Mouse (Mus musculus) cortical plate, adult 2 months (tissue): ENCODE measurements around the gene Lgals3bp. TPM values are rescaled to one million over a fixed set of nuclear protein-coding genes. Genes with fewer than 3 reads are reported as not detected.

Experiments used
- H3K27ac ChIP-seq: fragments of 200-500 bp; 2 replicates; pipeline ENCODE4 v1.5.1; 2012; ENCODE audit warnings: low read length, control low read depth, inconsistent platforms; ENCODE audit not compliant: insufficient read depth
- H3K4me1 ChIP-seq: fragments of 200-500 bp; 2 replicates; pipeline ENCODE4 v1.6.1; 2011; ENCODE audit warnings: low read length; ENCODE audit not compliant: control insufficient read depth, insufficient read depth
- H3K4me3 ChIP-seq: fragments of 200-500 bp; 2 replicates; pipeline ENCODE4 v1.5.1; 2011; ENCODE audit warnings: mild to moderate bottlenecking, low read length, control low read depth; ENCODE audit not compliant: insufficient read depth
- CTCF ChIP-seq: fragments of 200-500 bp; IDR thresholded peaks from 2 replicates; pipeline ENCODE4 v1.5.1; 2011; ENCODE audit warnings: mild to moderate bottlenecking, control low read depth, low read length; ENCODE audit not compliant: insufficient read depth; ENCODE audit errors: extremely low read depth
- POLR2A ChIP-seq: fragments of 200-500 bp; IDR thresholded peaks from 2 replicates; pipeline ENCODE4 v1.6.1; 2011; ENCODE audit warnings: mild to moderate bottlenecking, low read length, control low read depth; ENCODE audit not compliant: insufficient read depth; ENCODE audit errors: extremely low read depth
- polyA plus RNA-seq: library from polyadenylated mRNA; depleted of rRNA; stranded (reverse); fragments of >200 nt; gene quantifications from 2 replicates; pipeline ENCODE4 v1.2.3, GENCODE M21; 2012

The Lgals3bp gene
- polyA plus RNA-seq, 1 experiment: 37.5 TPM

DNA sequence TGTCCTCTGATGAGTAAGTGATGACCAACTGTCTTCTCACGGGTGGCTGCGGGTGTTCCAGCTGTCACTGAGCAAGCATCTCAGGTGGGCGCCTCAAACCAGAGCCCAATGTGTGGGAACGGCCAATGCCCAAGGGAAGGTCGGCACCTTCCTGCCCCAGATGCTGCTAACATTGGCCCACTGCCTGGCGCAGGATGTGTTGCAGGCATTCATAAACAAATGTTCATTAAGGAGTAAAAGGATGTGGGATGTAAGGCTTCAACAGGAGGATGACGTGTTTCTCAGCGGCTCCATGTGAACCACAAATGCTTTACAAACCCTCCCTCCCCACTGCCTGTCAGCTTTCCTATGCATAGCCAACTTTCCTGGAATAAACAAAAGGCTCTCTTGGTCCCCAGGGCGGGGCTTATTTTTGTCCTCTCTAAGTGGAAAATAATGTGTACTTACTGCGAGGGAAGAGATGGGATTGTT lies 31.5 kb upstream of the Lgals3bp start:
- Histone ChIP-seq H3K4me1 (peaks cover 1% of the 10 kb centered on the region; the same call in 1 of the 2 replicates), H3K4me3 (no peak overlapping the region), H3K27ac (no peak overlapping the region)
- no peak for TF ChIP-seq POLR2A
- TF ChIP-seq CTCF: no peak

DNA sequence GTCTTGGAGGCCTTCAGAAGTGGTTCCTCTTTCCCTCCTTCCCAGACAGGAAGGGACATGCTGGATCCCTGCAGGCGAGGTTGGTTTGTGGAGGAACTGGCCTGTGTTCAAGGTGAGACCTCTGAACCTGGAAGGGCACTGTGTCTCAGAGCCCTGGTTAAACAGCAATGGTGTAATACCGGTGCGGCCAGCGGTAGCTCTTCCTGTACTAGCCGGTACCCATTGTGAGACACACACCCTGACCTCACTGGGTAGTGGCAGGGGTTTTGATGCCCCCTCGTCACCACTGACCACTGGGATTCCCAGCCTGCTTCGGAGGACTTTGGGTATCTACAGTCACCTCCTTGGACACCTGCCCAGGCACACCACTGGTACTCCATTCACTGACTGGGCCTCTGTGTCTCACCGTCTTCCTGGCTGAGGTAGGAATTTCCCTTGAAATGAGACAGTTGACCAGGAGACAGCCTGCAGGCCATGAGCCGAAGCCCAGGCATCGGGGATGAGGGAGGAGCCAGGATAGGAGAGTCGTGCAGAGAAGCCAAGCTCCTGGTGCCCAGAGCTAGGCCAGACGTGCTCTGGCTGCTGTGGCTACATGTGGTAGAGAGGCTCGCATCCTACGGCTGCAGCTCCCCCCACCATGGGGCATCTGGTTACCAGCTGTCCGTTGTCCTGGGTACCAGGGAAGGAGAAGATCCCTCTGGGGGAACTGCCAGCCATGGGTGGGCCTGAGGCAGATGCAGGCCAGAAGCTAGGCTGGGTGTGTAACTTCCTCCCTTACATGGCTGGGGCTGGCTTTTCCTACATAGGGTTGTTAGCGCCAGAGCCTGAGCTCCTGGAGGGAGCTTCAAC lies 29.4 kb upstream of the Lgals3bp start:
- H3K27ac ChIP-seq: no peak overlapping the region
- TF ChIP-seq POLR2A: no peak
- no peak for TF ChIP-seq CTCF
- H3K4me3 ChIP-seq: no peak overlapping the region
- no peaks in the 10 kb centered on the region for H3K4me1 ChIP-seq

DNA sequence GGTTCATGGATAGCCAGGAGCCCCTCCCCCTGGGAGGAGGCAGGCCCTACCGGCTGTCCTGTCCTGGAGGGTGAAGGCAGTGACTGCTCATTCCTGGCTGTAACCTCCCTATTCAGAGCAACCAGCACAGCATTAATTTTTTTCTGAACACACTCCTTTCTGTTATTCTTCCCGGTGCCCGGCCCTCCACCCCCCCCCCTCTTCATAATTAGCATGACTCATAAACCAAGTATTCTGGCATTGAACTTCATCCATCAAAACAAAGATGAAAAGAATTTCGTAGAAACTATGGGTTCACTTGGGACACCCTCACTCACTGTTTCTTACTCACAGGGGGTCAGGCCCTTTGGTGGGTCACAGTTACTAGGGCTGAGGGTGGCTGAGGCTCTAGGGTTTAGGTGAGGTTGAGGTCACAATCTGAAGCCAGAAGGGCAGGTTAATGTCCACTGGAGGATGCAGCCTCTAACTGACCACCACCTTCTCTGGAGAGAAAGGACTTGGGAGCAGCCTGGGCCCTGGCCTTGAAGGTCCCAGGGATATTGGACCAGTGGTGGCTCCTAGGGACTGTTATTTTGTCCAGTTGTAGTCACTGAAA lies 28.5 kb upstream of the Lgals3bp start:
- no peak overlapping the region for H3K27ac ChIP-seq
- no peak overlapping the region for H3K4me3 ChIP-seq
- no peaks in the 10 kb centered on the region for H3K4me1 ChIP-seq
- no peak for TF ChIP-seq POLR2A
- no peak for TF ChIP-seq CTCF

DNA sequence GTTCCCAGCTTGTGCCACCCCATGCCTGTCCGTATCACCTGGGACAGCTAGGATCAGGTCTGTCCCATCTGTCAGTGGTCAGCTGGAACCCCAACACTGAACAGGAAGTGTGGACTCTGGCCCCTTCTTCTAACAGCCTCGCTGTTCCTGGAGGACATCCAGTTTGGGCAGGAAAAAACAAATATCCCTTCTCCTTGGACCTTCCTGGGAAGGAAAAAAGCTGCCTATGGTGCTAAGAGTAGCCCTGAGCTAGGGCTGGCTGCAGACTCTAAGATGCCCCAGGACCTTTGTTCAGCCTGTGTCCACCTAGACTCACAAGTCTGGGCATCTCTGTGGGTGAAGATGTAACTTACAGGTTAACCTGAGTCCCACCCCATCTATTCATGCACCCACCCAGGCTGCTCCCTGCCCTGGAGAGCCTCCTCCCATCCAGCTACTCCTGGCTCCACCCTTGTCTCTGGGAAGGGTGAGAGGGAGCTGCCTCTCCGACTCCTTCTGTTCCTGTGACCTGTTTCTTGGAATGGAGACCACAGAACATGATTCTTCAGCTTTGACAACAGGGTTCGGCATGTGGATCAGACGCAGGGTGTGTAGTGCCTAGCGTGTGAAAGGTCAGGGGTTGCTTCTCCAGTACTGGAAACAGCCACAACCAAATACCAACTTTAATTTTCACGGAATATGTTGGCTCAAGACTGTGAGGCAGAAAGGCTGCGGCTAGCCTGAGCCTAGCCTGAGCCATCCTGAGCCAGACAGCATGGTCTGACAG lies 27.2 kb upstream of the Lgals3bp start:
- Histone ChIP-seq H3K27ac (no peak overlapping the region), H3K4me3 (peak overlapping the region; percentile 1; the same call in 1 of the 2 replicates), H3K4me1 (no peaks in the 10 kb centered on the region)
- TF ChIP-seq POLR2A: no peak
- TF ChIP-seq CTCF: no peak

DNA sequence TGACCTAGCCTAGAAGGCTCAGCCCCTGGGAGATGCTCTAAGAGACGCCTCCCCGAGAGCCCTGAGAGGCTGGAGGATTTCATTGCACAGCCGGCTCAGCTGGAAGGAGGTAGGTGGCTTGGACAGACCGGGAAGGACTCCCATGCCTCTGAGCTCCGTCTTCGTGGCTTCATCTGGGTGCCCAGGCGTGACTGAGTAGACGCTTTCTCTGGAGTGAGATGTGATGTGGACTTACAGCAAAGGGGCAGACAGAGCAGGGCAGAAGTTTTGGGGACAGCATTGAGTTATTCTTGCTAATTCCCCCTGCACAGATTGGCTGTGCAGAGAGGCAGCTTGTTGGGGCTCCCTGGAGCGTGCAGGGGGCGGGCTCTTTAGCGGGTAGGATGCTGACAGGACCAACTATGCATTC lies 26.6 kb upstream of the Lgals3bp start:
- H3K4me3 ChIP-seq: peak overlapping the region; percentile 1; the same call in 1 of the 2 replicates
- no peak for TF ChIP-seq CTCF
- no peak for TF ChIP-seq POLR2A
- H3K27ac ChIP-seq: no peak overlapping the region
- H3K4me1 ChIP-seq: no peaks in the 10 kb centered on the region; the same call in 1 of the 2 replicates

DNA sequence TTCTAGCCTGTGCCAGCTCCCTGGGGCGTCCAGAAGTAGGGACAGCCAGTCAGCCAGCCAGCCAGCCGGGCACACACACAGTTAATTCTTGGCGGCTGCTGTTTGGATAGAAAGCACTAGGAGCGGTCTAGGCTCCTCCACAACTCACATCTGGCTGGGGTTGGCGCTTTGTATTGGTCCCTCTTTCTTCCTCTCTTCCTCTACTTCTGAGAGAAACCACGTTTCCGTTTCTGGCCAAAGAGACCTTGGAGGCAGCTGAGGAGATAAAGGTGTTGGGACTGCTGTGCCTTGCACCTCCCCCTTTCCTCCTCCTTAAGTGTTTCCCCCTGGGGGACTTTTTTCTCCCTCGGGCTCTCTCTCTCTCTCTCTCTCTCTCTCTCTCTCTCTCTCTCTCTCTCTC lies 26.1 kb upstream of the Lgals3bp start, which contains the start of gene C1qtnf1:
Gene C1qtnf1, plus strand, starts transcription at position 218 of the 400 bp plus-strand sequence.
- no peaks in the 10 kb centered on the region; the same call in 1 of the 2 replicates for H3K4me1 ChIP-seq
- no peak within 1 kb of the TSS for H3K27ac ChIP-seq
- H3K4me3 ChIP-seq: peak within 1 kb of the TSS; percentile 1; the same call in 1 of the 2 replicates
- TF ChIP-seq POLR2A (no peak), CTCF (no peak)

DNA sequence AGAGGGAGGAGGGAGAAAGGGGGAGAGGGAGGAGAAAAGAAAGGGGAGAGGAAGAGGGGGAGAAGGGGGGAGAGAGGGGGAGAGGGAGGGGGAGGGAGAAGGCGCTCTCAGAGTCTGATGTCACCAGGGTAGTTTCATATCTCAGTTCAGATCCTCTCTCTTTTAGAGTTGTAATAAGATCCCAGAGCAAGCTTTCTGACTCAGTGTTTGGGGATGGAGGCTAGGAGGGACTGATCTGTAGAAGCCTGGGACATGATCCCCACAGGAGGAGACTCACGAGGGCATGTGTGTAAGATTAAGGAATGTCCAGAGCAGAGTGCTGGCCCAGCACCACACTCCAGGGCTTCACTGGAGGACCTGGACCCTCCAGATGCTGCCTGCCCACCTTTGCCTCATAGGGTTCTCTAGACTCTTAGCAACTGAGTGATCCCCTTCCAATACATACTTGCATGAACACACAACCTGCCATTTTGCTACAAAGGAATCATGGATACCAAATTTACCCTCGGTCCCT lies 25.4 kb upstream of the Lgals3bp start:
- H3K27ac ChIP-seq: no peak overlapping the region
- no peaks in the 10 kb centered on the region; the same call in 1 of the 2 replicates for H3K4me1 ChIP-seq

DNA sequence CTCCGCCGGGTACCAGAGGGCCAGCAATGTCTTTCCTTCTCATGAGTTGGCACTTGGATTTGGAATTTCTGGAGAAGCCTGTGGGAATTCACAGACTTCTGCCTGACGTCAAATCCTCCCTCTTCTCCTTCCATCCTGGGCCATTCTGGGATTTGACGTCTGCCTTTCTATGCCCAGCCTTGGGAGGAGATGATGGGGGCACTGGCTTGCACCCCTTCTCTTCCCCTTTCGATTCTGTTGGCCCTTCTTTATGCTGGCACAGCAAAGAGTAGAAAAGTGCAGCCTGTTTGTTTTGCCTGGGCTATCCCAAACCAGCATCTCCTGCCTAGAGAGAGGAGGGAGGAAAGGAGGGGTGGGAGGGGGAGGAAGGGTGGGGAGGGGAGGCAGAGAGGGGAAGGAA lies 24.9 kb upstream of the Lgals3bp start:
- no peaks in the 10 kb centered on the region; the same call in 1 of the 2 replicates for H3K4me1 ChIP-seq
- TF ChIP-seq CTCF: no peak
- TF ChIP-seq POLR2A: no peak
- H3K4me3 ChIP-seq: no peak overlapping the region
- H3K27ac ChIP-seq: no peak overlapping the region

More for the DNA sequence above, 25.4 kb upstream of the Lgals3bp start:
- TF ChIP-seq POLR2A (no peak), CTCF (no peak)
- no peak overlapping the region for H3K4me3 ChIP-seq

DNA sequence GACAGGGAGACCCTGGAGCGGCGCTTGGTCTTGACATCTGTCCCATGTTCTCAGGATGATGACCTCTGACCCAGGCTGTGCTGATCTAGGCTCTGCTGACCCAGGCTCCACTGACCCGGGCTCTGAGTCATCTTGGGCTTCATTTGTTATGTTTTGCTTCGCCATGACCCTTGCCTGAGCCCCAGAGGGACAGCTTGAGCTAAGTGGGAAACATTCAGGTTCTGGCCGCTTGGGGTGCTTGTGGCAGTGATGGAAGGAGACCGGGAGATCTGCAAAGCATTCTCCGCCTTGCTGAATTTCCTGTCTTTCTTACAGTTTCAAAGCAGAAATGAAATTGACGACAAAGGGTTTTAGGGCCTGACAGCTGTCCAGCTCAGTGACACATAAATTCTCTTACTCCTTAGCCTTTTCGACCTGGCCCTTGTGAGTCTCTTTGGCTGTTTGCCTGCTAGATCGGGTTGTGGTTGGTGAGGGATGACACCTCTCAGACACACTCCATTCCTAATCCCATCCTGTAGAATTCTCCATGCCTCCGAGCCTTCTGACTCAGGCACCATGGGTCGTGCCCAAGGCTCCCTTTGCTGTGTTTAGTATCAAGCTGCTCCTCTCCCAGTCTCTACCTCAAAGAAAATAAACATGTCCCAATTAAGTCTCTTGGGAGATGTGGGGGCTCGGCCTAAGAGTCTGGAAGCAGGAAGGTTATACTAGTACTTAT lies 22.9 kb upstream of the Lgals3bp start:
- TF ChIP-seq POLR2A (no peak), CTCF (no peak)
- Histone ChIP-seq H3K27ac (no peak overlapping the region), H3K4me1 (no peaks in the 10 kb centered on the region; the same call in 1 of the 2 replicates), H3K4me3 (no peak overlapping the region)
